Mouse (Mus musculus): ENCODE measurements around the gene Myocos. TPM values are rescaled to one million over a fixed set of nuclear protein-coding genes. Genes with fewer than 3 reads are reported as not detected.

The Myocos gene
- polyA plus RNA-seq, 1 experiment from 2014 or later = not detected

DNA sequence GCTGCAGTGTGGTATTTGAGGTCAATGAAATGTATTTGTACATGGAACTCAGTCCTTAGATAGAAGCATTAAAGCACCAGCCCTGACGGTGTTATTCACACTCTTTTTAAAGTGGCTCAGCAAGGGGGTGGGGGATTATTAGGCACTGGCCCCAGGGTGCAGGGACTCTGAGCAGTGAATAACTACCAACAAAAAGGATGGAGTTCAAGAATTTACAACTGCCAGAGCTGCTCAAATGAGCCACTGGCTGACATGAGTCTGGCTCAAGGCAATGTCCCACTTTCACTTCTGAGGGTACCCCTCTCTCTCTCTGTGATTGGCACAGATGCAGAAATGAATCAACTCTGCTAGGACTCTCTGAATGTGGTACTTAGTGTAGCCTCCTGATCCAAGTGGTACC, 49.9 kb downstream of the Myocos start:
- 22% methylated on average over 1 of the region's 1 CpGs for WGBS

DNA sequence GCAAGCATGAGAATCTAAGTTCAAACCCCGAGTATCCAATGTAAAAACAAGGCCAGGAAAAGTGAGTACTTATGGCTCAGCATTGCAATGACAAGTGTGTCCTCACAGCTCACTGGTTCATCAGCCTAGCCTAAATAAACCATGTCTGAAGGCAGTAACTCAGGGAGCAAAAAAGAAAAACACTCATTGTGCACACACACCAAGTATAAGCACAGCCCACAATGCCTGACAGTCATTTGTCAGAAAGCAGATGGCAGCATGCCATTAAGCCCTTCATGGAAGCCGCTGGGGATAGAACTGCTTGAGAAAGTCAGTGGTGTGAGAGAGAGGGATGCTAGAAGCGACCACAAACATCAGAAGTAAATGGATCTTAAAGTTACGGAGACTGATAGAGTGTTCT, 56.7 kb downstream of the Myocos start:
- ATAC-seq (ENCODE audit: low FRiP score, low TSS enrichment) (no peak), DNase-seq (ENCODE audit: low spot score) (no peak)
- Histone ChIP-seq H3K9me3 (ENCODE audit: control insufficient read depth, low read length) (no peaks in the 10 kb centered on the region), H3K27ac (replicated peaks) (no peak overlapping the region), H3K27me3 (ENCODE audit: control insufficient read depth, insufficient read depth, low read length) (no peaks in the 10 kb centered on the region), H3K36me3 (ENCODE audit: control insufficient read depth, insufficient read depth, low read length) (0 out of 2 replicates have a peak, but pooled peaks cover 4% of the 10 kb centered on the region), H3K4me3 (ENCODE audit: low read depth, low read length) (no peak overlapping the region), H3K9ac (ENCODE audit: low read length) (no peak overlapping the region), H3K4me1 (replicated peaks; ENCODE audit: control insufficient read depth, insufficient read depth) (no peaks in the 10 kb centered on the region), H3K4me2 (replicated peaks; ENCODE audit: low read depth) (no peak overlapping the region)
- TF ChIP-seq CTCF (IDR thresholded peaks at IDR 0.05; ENCODE audit: low read depth) = no peak
- no peak for TF ChIP-seq EP300 (optimal IDR thresholded peaks at IDR 0.05)
- WGBS = 67% methylated on average over 4 of the region's 4 CpGs

More for the DNA sequence above, 49.9 kb downstream of the Myocos start:
- Histone ChIP-seq H3K36me3 (ENCODE audit: control insufficient read depth, insufficient read depth, low read length) (no peaks in the 10 kb centered on the region), H3K9me3 (ENCODE audit: control insufficient read depth, low read length) (no peaks in the 10 kb centered on the region), H3K9ac (ENCODE audit: low read length) (no peak overlapping the region), H3K27ac (replicated peaks) (no peak overlapping the region), H3K4me3 (ENCODE audit: low read depth, low read length) (no peak overlapping the region), H3K4me2 (replicated peaks; ENCODE audit: low read depth) (no peak overlapping the region), H3K27me3 (ENCODE audit: control insufficient read depth, insufficient read depth, low read length) (no peaks in the 10 kb centered on the region), H3K4me1 (replicated peaks; ENCODE audit: control insufficient read depth, insufficient read depth) (no peaks in the 10 kb centered on the region)
- TF ChIP-seq CTCF (IDR thresholded peaks at IDR 0.05; ENCODE audit: low read depth) (no peak), EP300 (optimal IDR thresholded peaks at IDR 0.05) (no peak)
- no peak for ATAC-seq (ENCODE audit: low FRiP score, low TSS enrichment)
- no peak for DNase-seq (ENCODE audit: low spot score)

DNA sequence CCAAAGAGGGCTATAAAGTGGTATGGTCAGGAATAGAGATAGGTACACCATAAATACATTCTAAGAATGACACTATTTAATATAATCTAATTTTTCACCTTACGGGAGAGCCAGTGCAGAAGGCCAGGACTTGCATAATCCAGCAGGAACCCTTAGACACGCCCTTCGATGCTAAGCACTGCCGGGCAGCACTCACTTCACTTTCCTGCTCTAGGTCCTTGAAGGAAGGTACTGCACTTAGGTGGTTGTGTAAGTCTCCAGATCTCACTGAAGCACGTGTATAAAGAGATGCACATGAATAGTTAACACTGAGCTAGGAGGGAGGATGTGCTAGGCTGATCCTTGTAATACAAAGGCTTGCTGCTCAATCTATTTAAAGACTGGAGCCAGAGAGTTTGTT, 58.4 kb downstream of the Myocos start:
- no peak for ATAC-seq (ENCODE audit: low FRiP score, low TSS enrichment)
- H3K4me2 ChIP-seq (replicated peaks; ENCODE audit: low read depth) = no peak overlapping the region
- WGBS = 85% methylated on average over 5 of the region's 5 CpGs

DNA sequence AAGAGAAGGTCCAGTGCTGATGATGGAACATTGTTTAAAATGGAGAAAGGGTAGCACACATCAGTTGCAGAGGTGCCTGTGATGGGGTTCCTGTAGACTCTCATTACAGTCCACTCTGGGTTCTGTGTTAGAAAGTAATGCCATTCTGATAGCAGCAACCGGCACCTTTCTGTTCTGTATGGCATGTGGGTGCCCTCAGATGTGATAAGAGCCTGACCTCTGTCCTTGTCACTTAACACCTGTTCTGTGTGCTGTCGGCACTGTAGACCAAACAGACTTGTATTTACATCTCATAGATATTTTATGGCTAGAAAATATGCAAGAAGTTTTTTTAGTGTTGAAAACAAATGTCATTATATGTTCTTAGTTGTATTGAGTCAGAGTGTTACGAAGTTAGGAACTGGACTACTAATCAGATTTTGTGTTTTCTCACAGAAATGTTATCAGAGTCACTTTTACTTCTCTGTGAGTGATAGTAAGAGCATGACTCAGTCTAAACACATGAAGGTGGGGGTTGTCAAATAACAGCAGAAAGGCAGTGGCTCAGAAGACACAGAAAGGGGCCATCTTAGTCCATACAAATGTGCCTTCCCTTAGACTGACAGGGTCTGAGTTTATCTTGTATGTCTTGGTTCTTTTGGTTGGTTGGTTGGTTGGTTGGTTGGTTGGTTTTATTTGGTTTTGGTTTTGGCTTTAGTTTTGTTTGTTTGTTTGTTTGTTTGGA, 60.5 kb downstream of the Myocos start:
- no peak overlapping the region for H3K9ac ChIP-seq (ENCODE audit: low read length)
- no peaks in the 10 kb centered on the region for H3K9me3 ChIP-seq (ENCODE audit: control insufficient read depth, low read length)
- no peaks in the 10 kb centered on the region for H3K4me1 ChIP-seq (replicated peaks; ENCODE audit: control insufficient read depth, insufficient read depth)
- 63% methylated on average over 3 of the region's 3 CpGs for WGBS
- no peak overlapping the region for H3K4me3 ChIP-seq (ENCODE audit: low read depth, low read length)
- no peak overlapping the region for H3K27ac ChIP-seq (replicated peaks)
- H3K27me3 ChIP-seq (ENCODE audit: control insufficient read depth, insufficient read depth, low read length) = no peaks in the 10 kb centered on the region
- DNase-seq (ENCODE audit: low spot score) (no peak), ATAC-seq (ENCODE audit: low FRiP score, low TSS enrichment) (no peak; the same call in 1 of the 2 replicates)
- no peak overlapping the region for H3K4me2 ChIP-seq (replicated peaks; ENCODE audit: low read depth)
- H3K36me3 ChIP-seq (ENCODE audit: control insufficient read depth, insufficient read depth, low read length) = peaks cover 4% of the 10 kb centered on the region; the same call in 1 of the 2 replicates
- TF ChIP-seq EP300 (optimal IDR thresholded peaks at IDR 0.05) = no peak
- TF ChIP-seq CTCF (IDR thresholded peaks at IDR 0.05; ENCODE audit: low read depth) = no peak

More for the DNA sequence above, 58.4 kb downstream of the Myocos start:
- Histone ChIP-seq H3K27ac (replicated peaks) (no peak overlapping the region), H3K4me3 (ENCODE audit: low read depth, low read length) (no peak overlapping the region), H3K4me1 (replicated peaks; ENCODE audit: control insufficient read depth, insufficient read depth) (no peaks in the 10 kb centered on the region), H3K36me3 (ENCODE audit: control insufficient read depth, insufficient read depth, low read length) (peaks cover 4% of the 10 kb centered on the region; the same call in 1 of the 2 replicates), H3K27me3 (ENCODE audit: control insufficient read depth, insufficient read depth, low read length) (no peaks in the 10 kb centered on the region), H3K9ac (ENCODE audit: low read length) (no peak overlapping the region), H3K9me3 (ENCODE audit: control insufficient read depth, low read length) (no peaks in the 10 kb centered on the region)
- TF ChIP-seq CTCF (IDR thresholded peaks at IDR 0.05; ENCODE audit: low read depth) = no peak
- no peak for DNase-seq (ENCODE audit: low spot score)

Small RNA genes within 50 kb of the gene (microRNA-seq; reads per million reads assigned to microRNA genes)
- gene Gm27616 = not detected

Other genes with a start within 250 kb of the Myocos start
- 2.1 and 2.6 TPM in 2 replicates for gene Dnm3, start 180.2 kb downstream of the Myocos start, polyA plus RNA-seq (2015; fragmentation: Nextera tagmentation; extraction: Ambion mirVana)
- gene Mettl13, start 109.7 kb downstream of the Myocos start, polyA plus RNA-seq (2015; fragmentation: Nextera tagmentation; extraction: Ambion mirVana) = 9.0 and 9.1 TPM in 2 replicates
- gene Vamp4, start 87.7 kb downstream of the Myocos start, polyA plus RNA-seq (2015; fragmentation: Nextera tagmentation; extraction: Ambion mirVana) = 32.9 and 33.1 TPM in 2 replicates
- not detected in 2 replicates for gene Myoc, start 19.1 kb downstream of the Myocos start, polyA plus RNA-seq (2015; fragmentation: Nextera tagmentation; extraction: Ambion mirVana)
- 58.3 and 66.3 TPM in 2 replicates for gene Prrc2c, start 82.3 kb upstream of the Myocos start, polyA plus RNA-seq (2015; fragmentation: Nextera tagmentation; extraction: Ambion mirVana)
- gene Fmo4, start 155.8 kb upstream of the Myocos start, polyA plus RNA-seq (2015; fragmentation: Nextera tagmentation; extraction: Ambion mirVana) = 0.51 and 0.62 TPM in 2 replicates
- 14.7 and 18.3 TPM in 2 replicates for gene Fmo1, start 208.4 kb upstream of the Myocos start, polyA plus RNA-seq (2015; fragmentation: Nextera tagmentation; extraction: Ambion mirVana)
- gene Fmo2, start 240.5 kb upstream of the Myocos start, polyA plus RNA-seq (2015; fragmentation: Nextera tagmentation; extraction: Ambion mirVana) = 16.4 and 17.7 TPM in 2 replicates

Data from stomach, postnatal 0 days (tissue).